Mouse (Mus musculus) embryonic facial prominence, embryonic 13.5 days (tissue): Measurements from ENCODE around the gene Cdc45. TPM values are rescaled to one million over a fixed set of nuclear protein-coding genes. Genes with fewer than 3 reads are reported as not detected.

Experiments
- ATAC-seq: fragments of 200-750 bp; cut with Nextera tagmentation; 2 replicates; pipeline ENCODE4 v1.8.0; 2017; ENCODE audit warnings: low read depth; ENCODE audit not compliant: insufficient number of reproducible peaks, insufficient read depth, low FRiP score, low TSS enrichment
- H3K27ac ChIP-seq: fragments of 300-500 bp; sonication (generic); 2 replicates; pipeline ENCODE4 v1.5.1; 2015; ENCODE audit warnings: moderate library complexity, mild to moderate bottlenecking, inconsistent platforms
- H3K27me3 ChIP-seq: fragments of 300-500 bp; sonication (generic); 2 replicates; pipeline ENCODE4 v1.6.1; 2015; ENCODE audit warnings: mild to moderate bottlenecking, inconsistent platforms
- H3K36me3 ChIP-seq: fragments of 300-500 bp; sonication (generic); 2 replicates; pipeline ENCODE4 v1.6.1; 2015; ENCODE audit warnings: mild to moderate bottlenecking, inconsistent platforms
- H3K4me1 ChIP-seq: fragments of 300-500 bp; sonication (generic); 2 replicates; pipeline ENCODE4 v1.6.1; 2015; ENCODE audit warnings: inconsistent platforms
- H3K4me2 ChIP-seq: fragments of 300-500 bp; sonication (generic); 2 replicates; pipeline ENCODE4 v1.6.1; 2015; ENCODE audit warnings: moderate library complexity, mild to moderate bottlenecking, inconsistent platforms
- H3K4me3 ChIP-seq: fragments of 300-500 bp; sonication (generic); 2 replicates; pipeline ENCODE4 v1.5.1; 2015; ENCODE audit warnings: mild to moderate bottlenecking, inconsistent platforms
- H3K9ac ChIP-seq: fragments of 300-500 bp; sonication (generic); 2 replicates; pipeline ENCODE4 v1.6.1; 2015; ENCODE audit warnings: mild to moderate bottlenecking, inconsistent platforms
- H3K9me3 ChIP-seq: fragments of 300-500 bp; sonication (generic); 2 replicates; pipeline ENCODE4 v1.6.1; 2016; ENCODE audit warnings: inconsistent platforms
- WGBS: fragments of 180-500 bp; shearing (Covaris S2); methylation state at CpG from one replicate; pipeline ENCODE4 v1.1.7; 2015; ENCODE audit warnings: mixed read lengths; 5-methylcytosine and 5-hydroxymethylcytosine counted together
- polyA plus RNA-seq: library from polyadenylated mRNA; unstranded; fragments of >200 nt; fragmentation: Nextera tagmentation; extraction: Ambion mirVana; gene quantifications from 2 replicates; pipeline ENCODE4 v1.2.1, GENCODE M21; 2015

Gene Cdc45
- polyA plus RNA-seq, 1 experiment from 2014 or later = 47.8 TPM

- WGBS = 33% methylated on average over 3 of the region's 3 CpGs
Observed at GRCm38 (mm10) chr16:18762960-18763359, 48.8 kb downstream of the Cdc45 start.

GRCm38 (mm10) chr16:18761734-18762133 is 50.1 kb downstream of the Cdc45 start:
- WGBS = 87% methylated on average over 4 of the region's 4 CpGs
- ATAC-seq = no peak

More at GRCm38 (mm10) chr16:18762960-18763359, 48.8 kb downstream of the Cdc45 start:
- no peak overlapping the region for H3K4me3 ChIP-seq
- no peak overlapping the region for H3K9ac ChIP-seq
- H3K36me3 ChIP-seq = no peaks in the 10 kb centered on the region
- H3K4me1 ChIP-seq = no peaks in the 10 kb centered on the region
- ATAC-seq = no peak
- H3K27ac ChIP-seq = no peak overlapping the region
- H3K27me3 ChIP-seq = no peaks in the 10 kb centered on the region
- 0 out of 2 replicates have a peak, but pooled peaks cover 2% of the 10 kb centered on the region for H3K9me3 ChIP-seq
- H3K4me2 ChIP-seq = no peak overlapping the region

DNA sequence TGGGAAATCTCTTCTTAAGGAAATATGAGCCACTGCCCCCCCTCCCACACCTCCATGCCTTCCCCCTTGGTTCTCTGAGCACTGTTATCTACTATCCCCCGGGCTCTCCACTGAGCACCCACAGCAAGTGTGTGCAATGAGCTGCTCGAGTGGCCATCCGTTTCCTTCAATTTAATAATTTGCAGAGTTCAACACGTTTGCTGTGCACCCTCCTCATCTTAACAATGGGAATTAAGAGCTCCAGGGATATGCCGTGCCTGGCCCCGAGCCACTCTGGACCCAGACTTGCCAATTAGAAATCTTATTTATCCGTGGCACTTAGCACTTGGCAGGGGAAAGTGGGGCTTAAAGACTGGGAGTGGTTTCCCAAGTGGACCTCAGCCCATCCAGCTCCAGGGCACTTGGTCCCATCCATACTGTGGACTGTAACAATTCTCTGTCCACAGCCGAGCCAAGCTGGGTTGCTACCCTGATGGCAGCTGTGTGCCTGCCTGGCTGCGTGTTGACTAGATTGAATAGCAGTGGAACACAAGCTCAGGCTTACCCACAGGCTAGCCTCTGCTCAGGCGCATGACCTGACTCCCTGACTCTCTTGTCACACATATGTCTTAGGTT is 59.8 kb downstream of the Cdc45 start:
- Histone ChIP-seq H3K4me2 (no peak overlapping the region), H3K27me3 (no peaks in the 10 kb centered on the region), H3K27ac (no peak overlapping the region), H3K4me3 (no peak overlapping the region), H3K4me1 (no peaks in the 10 kb centered on the region), H3K36me3 (no peaks in the 10 kb centered on the region), H3K9me3 (no peaks in the 10 kb centered on the region), H3K9ac (no peak overlapping the region)
- WGBS = 78% methylated on average over 10 of the region's 10 CpGs
- ATAC-seq = 0 out of 2 replicates have a peak, but pooled peaks have one; percentile 56

More at GRCm38 (mm10) chr16:18761734-18762133, 50.1 kb downstream of the Cdc45 start:
- Histone ChIP-seq H3K36me3 (no peaks in the 10 kb centered on the region), H3K4me2 (no peak overlapping the region), H3K9ac (no peak overlapping the region), H3K27me3 (no peaks in the 10 kb centered on the region), H3K4me3 (no peak overlapping the region), H3K9me3 (0 out of 2 replicates have a peak, but pooled peaks cover 2% of the 10 kb centered on the region), H3K27ac (no peak overlapping the region), H3K4me1 (no peaks in the 10 kb centered on the region)

GRCm38 (mm10) chr16:18751101-18751500 is 60.7 kb downstream of the Cdc45 start:
- no peak overlapping the region for H3K4me2 ChIP-seq
- no peaks in the 10 kb centered on the region for H3K36me3 ChIP-seq
- H3K27me3 ChIP-seq = no peaks in the 10 kb centered on the region
- no peak overlapping the region for H3K9ac ChIP-seq
- no peak overlapping the region for H3K4me3 ChIP-seq
- H3K4me1 ChIP-seq = no peaks in the 10 kb centered on the region
- no peaks in the 10 kb centered on the region for H3K9me3 ChIP-seq
- WGBS = 78% methylated on average over 11 of the region's 11 CpGs
- no peak for ATAC-seq
- no peak overlapping the region for H3K27ac ChIP-seq

GRCm38 (mm10) chr16:18746268-18747122 is 65.3 kb downstream of the Cdc45 start:
- no peaks in the 10 kb centered on the region for H3K27me3 ChIP-seq
- no peaks in the 10 kb centered on the region for H3K36me3 ChIP-seq
- H3K4me3 ChIP-seq = no peak overlapping the region
- no peak overlapping the region for H3K27ac ChIP-seq
- no peaks in the 10 kb centered on the region for H3K9me3 ChIP-seq
- H3K4me2 ChIP-seq = no peak overlapping the region
- H3K9ac ChIP-seq = no peak overlapping the region
- WGBS = 83% methylated on average over 20 of the region's 20 CpGs
- no peaks in the 10 kb centered on the region for H3K4me1 ChIP-seq
- no peak for ATAC-seq

DNA sequence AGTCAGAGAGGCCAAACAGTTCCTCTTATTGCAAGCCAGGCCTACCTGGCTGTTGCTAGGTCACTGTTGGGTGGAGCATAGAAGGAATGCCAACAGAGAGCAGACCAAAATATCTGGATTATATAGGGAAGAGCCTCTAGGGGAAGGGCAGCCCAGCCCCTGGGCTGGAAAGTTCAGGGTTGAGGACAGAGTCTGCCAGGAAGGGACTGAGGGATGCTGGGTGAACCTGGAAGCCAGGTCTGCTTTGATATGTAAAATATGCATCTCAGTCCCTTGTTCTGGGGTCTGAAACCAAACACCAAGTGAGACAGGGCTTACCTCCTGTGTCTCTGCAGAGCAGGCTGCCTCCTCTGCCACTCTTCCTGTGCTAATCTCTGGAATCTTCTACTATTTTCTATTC is 73.5 kb downstream of the Cdc45 start:
- no peak overlapping the region for H3K27ac ChIP-seq
- ATAC-seq = no peak
- no peak overlapping the region for H3K9ac ChIP-seq
- no peaks in the 10 kb centered on the region for H3K27me3 ChIP-seq
- H3K4me3 ChIP-seq = no peak overlapping the region
- H3K4me2 ChIP-seq = no peak overlapping the region
- no peaks in the 10 kb centered on the region for H3K4me1 ChIP-seq
- no peaks in the 10 kb centered on the region for H3K9me3 ChIP-seq
- no peaks in the 10 kb centered on the region for H3K36me3 ChIP-seq

- H3K9me3 ChIP-seq = no peaks in the 10 kb centered on the region
- no peaks in the 10 kb centered on the region for H3K27me3 ChIP-seq
- H3K36me3 ChIP-seq = no peaks in the 10 kb centered on the region
- no peak overlapping the region for H3K4me3 ChIP-seq
- no peak overlapping the region for H3K4me2 ChIP-seq
- H3K9ac ChIP-seq = no peak overlapping the region
- 53% methylated on average over 20 of the region's 20 CpGs for WGBS
- no peak overlapping the region for H3K27ac ChIP-seq
- no peak for ATAC-seq
- no peaks in the 10 kb centered on the region for H3K4me1 ChIP-seq
Observed at GRCm38 (mm10) chr16:18733100-18733956, 78.5 kb downstream of the Cdc45 start.

DNA sequence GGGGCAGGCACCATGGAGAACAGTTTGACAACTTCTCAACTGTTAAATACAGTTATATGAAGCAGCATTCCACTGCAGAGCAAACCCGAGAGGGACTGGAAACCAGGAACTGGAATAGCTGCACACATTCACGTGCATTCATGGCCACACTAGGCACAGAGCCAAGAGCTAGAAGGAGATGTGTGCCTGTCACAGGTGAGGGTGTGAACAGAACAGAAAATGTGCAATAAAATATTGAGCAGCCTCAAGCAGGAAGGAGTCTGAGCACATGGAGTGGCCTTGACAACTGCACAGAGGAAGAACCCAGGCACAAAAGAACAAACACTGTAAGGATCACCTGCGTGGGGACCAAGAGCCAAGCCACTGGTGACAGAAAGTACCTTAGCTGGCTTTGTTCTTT is 81.1 kb downstream of the Cdc45 start:
- H3K36me3 ChIP-seq = no peaks in the 10 kb centered on the region
- no peaks in the 10 kb centered on the region for H3K9me3 ChIP-seq
- no peaks in the 10 kb centered on the region for H3K27me3 ChIP-seq
- no peak overlapping the region for H3K4me2 ChIP-seq
- 63% methylated on average over 3 of the region's 3 CpGs for WGBS
- H3K4me3 ChIP-seq = no peak overlapping the region
- no peak overlapping the region for H3K9ac ChIP-seq
- ATAC-seq = no peak
- H3K27ac ChIP-seq = no peak overlapping the region
- no peaks in the 10 kb centered on the region for H3K4me1 ChIP-seq

Other genes starting within 250 kb of the Cdc45 start
- gene Tbx1, start 221.3 kb downstream of the Cdc45 start, polyA plus RNA-seq = 7.9 and 8.3 TPM in 2 replicates
- 2.2 and 3.2 TPM in 2 replicates for gene Gp1bb, start 189.6 kb downstream of the Cdc45 start, polyA plus RNA-seq
- 4.5 and 7.4 TPM in 2 replicates for gene Gm49601, start 185.6 kb downstream of the Cdc45 start, polyA plus RNA-seq
- 39.7 and 45.9 TPM in 2 replicates for gene Sept5, start 182.0 kb downstream of the Cdc45 start, polyA plus RNA-seq
- gene Cldn5, start 35.1 kb downstream of the Cdc45 start, polyA plus RNA-seq = 27.8 and 29.6 TPM in 2 replicates
- 116 and 119 TPM in 2 replicates for gene Ufd1, start 208 bp downstream of the Cdc45 start, polyA plus RNA-seq
- 44.1 and 49.3 TPM in 2 replicates for gene 2510002D24Rik, start 24.6 kb upstream of the Cdc45 start, polyA plus RNA-seq
- not detected in 2 replicates for gene Gm28539, start 24.6 kb upstream of the Cdc45 start, polyA plus RNA-seq
- gene Mrpl40, start 64.9 kb upstream of the Cdc45 start, polyA plus RNA-seq = 90.5 and 110 TPM in 2 replicates
- 15.8 and 17.0 TPM in 2 replicates for gene Hira, start 65.0 kb upstream of the Cdc45 start, polyA plus RNA-seq